Mouse (Mus musculus): ENCODE measurements around the gene Gm17019. TPM values are rescaled to one million over a fixed set of nuclear protein-coding genes. Genes with fewer than 3 reads are reported as not detected.
"Not testable (repeated sequence)": the region's sequence is repeated elsewhere in the genome, so short reads cannot be mapped to it uniquely, and the experiment has no call there.

Gene Gm17019
- polyA plus RNA-seq, 1 experiment: not detected

- H3K9me3 ChIP-seq (replicated peaks; ENCODE audit: control insufficient read depth, insufficient read depth, low read length, poor library complexity, severe bottlenecking); H3K4me3 ChIP-seq (ENCODE audit: low read depth, low read length); H3K4me1 ChIP-seq (ENCODE audit: control insufficient read depth, insufficient read depth, low read length); H3K36me3 ChIP-seq (ENCODE audit: control insufficient read depth, insufficient read depth, low read length, poor library complexity, severe bottlenecking); H3K27ac ChIP-seq (ENCODE audit: insufficient read depth, low read length); H3K27me3 ChIP-seq (ENCODE audit: control insufficient read depth, insufficient read depth, low read length, poor library complexity, severe bottlenecking); H3K9ac ChIP-seq (ENCODE audit: low read depth, poor library complexity, severe bottlenecking): not testable (repeated sequence)
These were observed 7.2 kb upstream of the Gm17019 start for GRCm38 (mm10) chr5:15039984-15040383.

- H3K9ac ChIP-seq (ENCODE audit: low read depth, poor library complexity, severe bottlenecking); H3K36me3 ChIP-seq (ENCODE audit: control insufficient read depth, insufficient read depth, low read length, poor library complexity, severe bottlenecking); H3K9me3 ChIP-seq (replicated peaks; ENCODE audit: control insufficient read depth, insufficient read depth, low read length, poor library complexity, severe bottlenecking); H3K27ac ChIP-seq (ENCODE audit: insufficient read depth, low read length); H3K4me1 ChIP-seq (ENCODE audit: control insufficient read depth, insufficient read depth, low read length); H3K4me3 ChIP-seq (ENCODE audit: low read depth, low read length); H3K27me3 ChIP-seq (ENCODE audit: control insufficient read depth, insufficient read depth, low read length, poor library complexity, severe bottlenecking): not testable (repeated sequence)
These were observed 8.5 kb downstream of the Gm17019 start for GRCm38 (mm10) chr5:15024316-15024715.

- not testable (repeated sequence) for H3K27ac ChIP-seq (ENCODE audit: insufficient read depth, low read length)
These were observed 12.7 kb downstream of the Gm17019 start for GRCm38 (mm10) chr5:15020067-15020466.

GRCm38 (mm10) chr5:15010639-15011582 lies 21.9 kb downstream of the Gm17019 start:
- not testable (repeated sequence) for H3K9ac ChIP-seq (ENCODE audit: low read depth, poor library complexity, severe bottlenecking); H3K36me3 ChIP-seq (ENCODE audit: control insufficient read depth, insufficient read depth, low read length, poor library complexity, severe bottlenecking); H3K4me3 ChIP-seq (ENCODE audit: low read depth, low read length); H3K27ac ChIP-seq (ENCODE audit: insufficient read depth, low read length); H3K9me3 ChIP-seq (replicated peaks; ENCODE audit: control insufficient read depth, insufficient read depth, low read length, poor library complexity, severe bottlenecking); H3K4me1 ChIP-seq (ENCODE audit: control insufficient read depth, insufficient read depth, low read length); H3K27me3 ChIP-seq (ENCODE audit: control insufficient read depth, insufficient read depth, low read length, poor library complexity, severe bottlenecking)

More at GRCm38 (mm10) chr5:15020067-15020466, 12.7 kb downstream of the Gm17019 start:
- H3K9ac ChIP-seq (ENCODE audit: low read depth, poor library complexity, severe bottlenecking); H3K9me3 ChIP-seq (replicated peaks; ENCODE audit: control insufficient read depth, insufficient read depth, low read length, poor library complexity, severe bottlenecking); H3K36me3 ChIP-seq (ENCODE audit: control insufficient read depth, insufficient read depth, low read length, poor library complexity, severe bottlenecking); H3K4me3 ChIP-seq (ENCODE audit: low read depth, low read length); H3K4me1 ChIP-seq (ENCODE audit: control insufficient read depth, insufficient read depth, low read length); H3K27me3 ChIP-seq (ENCODE audit: control insufficient read depth, insufficient read depth, low read length, poor library complexity, severe bottlenecking): not testable (repeated sequence)

GRCm38 (mm10) chr5:15006907-15007306 lies 25.9 kb downstream of the Gm17019 start:
- not testable (repeated sequence) for H3K9ac ChIP-seq (ENCODE audit: low read depth, poor library complexity, severe bottlenecking); H3K27me3 ChIP-seq (ENCODE audit: control insufficient read depth, insufficient read depth, low read length, poor library complexity, severe bottlenecking); H3K4me1 ChIP-seq (ENCODE audit: control insufficient read depth, insufficient read depth, low read length); H3K9me3 ChIP-seq (replicated peaks; ENCODE audit: control insufficient read depth, insufficient read depth, low read length, poor library complexity, severe bottlenecking); H3K4me3 ChIP-seq (ENCODE audit: low read depth, low read length); H3K36me3 ChIP-seq (ENCODE audit: control insufficient read depth, insufficient read depth, low read length, poor library complexity, severe bottlenecking); H3K27ac ChIP-seq (ENCODE audit: insufficient read depth, low read length)

GRCm38 (mm10) chr5:15006288-15006687 lies 26.5 kb downstream of the Gm17019 start:
- H3K4me3 ChIP-seq (ENCODE audit: low read depth, low read length); H3K27ac ChIP-seq (ENCODE audit: insufficient read depth, low read length); H3K9ac ChIP-seq (ENCODE audit: low read depth, poor library complexity, severe bottlenecking); H3K27me3 ChIP-seq (ENCODE audit: control insufficient read depth, insufficient read depth, low read length, poor library complexity, severe bottlenecking); H3K36me3 ChIP-seq (ENCODE audit: control insufficient read depth, insufficient read depth, low read length, poor library complexity, severe bottlenecking); H3K9me3 ChIP-seq (replicated peaks; ENCODE audit: control insufficient read depth, insufficient read depth, low read length, poor library complexity, severe bottlenecking); H3K4me1 ChIP-seq (ENCODE audit: control insufficient read depth, insufficient read depth, low read length): not testable (repeated sequence)

- H3K9me3 ChIP-seq (replicated peaks; ENCODE audit: control insufficient read depth, insufficient read depth, low read length, poor library complexity, severe bottlenecking); H3K4me3 ChIP-seq (ENCODE audit: low read depth, low read length); H3K27me3 ChIP-seq (ENCODE audit: control insufficient read depth, insufficient read depth, low read length, poor library complexity, severe bottlenecking); H3K9ac ChIP-seq (ENCODE audit: low read depth, poor library complexity, severe bottlenecking); H3K36me3 ChIP-seq (ENCODE audit: control insufficient read depth, insufficient read depth, low read length, poor library complexity, severe bottlenecking); H3K4me1 ChIP-seq (ENCODE audit: control insufficient read depth, insufficient read depth, low read length); H3K27ac ChIP-seq (ENCODE audit: insufficient read depth, low read length): not testable (repeated sequence)
These were observed 27.2 kb downstream of the Gm17019 start for GRCm38 (mm10) chr5:15005584-15005983.

GRCm38 (mm10) chr5:15004569-15005562 lies 27.9 kb downstream of the Gm17019 start:
- not testable (repeated sequence) for H3K4me1 ChIP-seq (ENCODE audit: control insufficient read depth, insufficient read depth, low read length); H3K4me3 ChIP-seq (ENCODE audit: low read depth, low read length); H3K27me3 ChIP-seq (ENCODE audit: control insufficient read depth, insufficient read depth, low read length, poor library complexity, severe bottlenecking); H3K27ac ChIP-seq (ENCODE audit: insufficient read depth, low read length); H3K9ac ChIP-seq (ENCODE audit: low read depth, poor library complexity, severe bottlenecking); H3K36me3 ChIP-seq (ENCODE audit: control insufficient read depth, insufficient read depth, low read length, poor library complexity, severe bottlenecking)
- H3K9me3 ChIP-seq (replicated peaks; ENCODE audit: control insufficient read depth, insufficient read depth, low read length, poor library complexity, severe bottlenecking): peaks cover 11% of the 10 kb centered on the region

- not testable (repeated sequence) for H3K36me3 ChIP-seq (ENCODE audit: control insufficient read depth, insufficient read depth, low read length, poor library complexity, severe bottlenecking); H3K4me3 ChIP-seq (ENCODE audit: low read depth, low read length); H3K4me1 ChIP-seq (ENCODE audit: control insufficient read depth, insufficient read depth, low read length); H3K27ac ChIP-seq (ENCODE audit: insufficient read depth, low read length); H3K9ac ChIP-seq (ENCODE audit: low read depth, poor library complexity, severe bottlenecking); H3K27me3 ChIP-seq (ENCODE audit: control insufficient read depth, insufficient read depth, low read length, poor library complexity, severe bottlenecking)
- peaks cover 14% of the 10 kb centered on the region for H3K9me3 ChIP-seq (replicated peaks; ENCODE audit: control insufficient read depth, insufficient read depth, low read length, poor library complexity, severe bottlenecking)
These were observed 34.7 kb downstream of the Gm17019 start for GRCm38 (mm10) chr5:14998077-14998476.
